Mouse (Mus musculus): ENCODE measurements around the gene Tmem248.
A peak's percentile ranks its signal among the peaks of the same experiment; 100 is the strongest.

Gene Tmem248

GRCm38 (mm10) chr5:130257303-130257702 lies 40.4 kb downstream of the Tmem248 start:
- DNase-seq (ENCODE audit: low spot score) = no peak

GRCm38 (mm10) chr5:130263454-130263853 lies 46.6 kb downstream of the Tmem248 start:
- DNase-seq (ENCODE audit: low spot score) = no peak

GRCm38 (mm10) chr5:130264433-130265005 lies 47.6 kb downstream of the Tmem248 start:
- no peak for DNase-seq (ENCODE audit: low spot score)

GRCm38 (mm10) chr5:130266651-130267050 lies 49.8 kb downstream of the Tmem248 start:
- peak; percentile 20 for DNase-seq (ENCODE audit: low spot score)

GRCm38 (mm10) chr5:130267316-130267715 lies 50.4 kb downstream of the Tmem248 start:
- peak; percentile 26 for DNase-seq (ENCODE audit: low spot score)

- no peak for DNase-seq (ENCODE audit: low spot score)
Observed at GRCm38 (mm10) chr5:130268976-130269375, 52.1 kb downstream of the Tmem248 start.

- no peak for DNase-seq (ENCODE audit: low spot score)
Observed at GRCm38 (mm10) chr5:130272344-130272743, 55.5 kb downstream of the Tmem248 start.

- no peak for DNase-seq (ENCODE audit: low spot score)
Observed at GRCm38 (mm10) chr5:130273046-130273445, 56.2 kb downstream of the Tmem248 start.

- no peak for DNase-seq (ENCODE audit: low spot score)
Observed at GRCm38 (mm10) chr5:130275509-130275908, 58.6 kb downstream of the Tmem248 start.

- no peak for DNase-seq (ENCODE audit: low spot score)
Observed at GRCm38 (mm10) chr5:130278011-130278472, 61.2 kb downstream of the Tmem248 start.

GRCm38 (mm10) chr5:130283079-130283732 lies 66.3 kb downstream of the Tmem248 start:
- DNase-seq (ENCODE audit: low spot score) = no peak

GRCm38 (mm10) chr5:130288106-130288505 lies 71.2 kb downstream of the Tmem248 start:
- no peak for DNase-seq (ENCODE audit: low spot score)

GRCm38 (mm10) chr5:130290242-130290641 lies 73.4 kb downstream of the Tmem248 start:
- no peak for DNase-seq (ENCODE audit: low spot score)

- DNase-seq (ENCODE audit: low spot score) = no peak
Observed at GRCm38 (mm10) chr5:130290775-130291174, 73.9 kb downstream of the Tmem248 start.

- no peak for DNase-seq (ENCODE audit: low spot score)
Observed at GRCm38 (mm10) chr5:130292976-130293375, 76.1 kb downstream of the Tmem248 start.
